Mouse (Mus musculus) MEL (cell line): Measurements from ENCODE around the gene Clcn3. TPM values are rescaled to one million over a fixed set of nuclear protein-coding genes. Genes with fewer than 3 reads are reported as not detected.

ENCODE experiments used
- DNase-seq: peaks from one replicate; pipeline ENCODE4 v3.0.0; 2011; ENCODE audit warnings: low read depth, low spot score
- H3K27ac ChIP-seq: 2 replicates; pipeline ENCODE4 v1.5.1; 2012; ENCODE audit warnings: low read depth, mild to moderate bottlenecking, control low read depth, low read length, moderate library complexity; ENCODE audit not compliant: control insufficient read depth
- H3K27me3 ChIP-seq, 2 experiments: fragments of 150-350 bp in 1 of 2; sonication (generic) in 1 of 2; 2 replicates each; pipeline ENCODE4 v1.6.1; 2012; ENCODE audit warnings: low read length in 2 of 2, mild to moderate bottlenecking in 2 of 2, improper control_type of control experiment in 1 of 2, moderate library complexity in 1 of 2; ENCODE audit not compliant: insufficient read depth in 2 of 2, control insufficient read depth in 1 of 2
- H3K36me3 ChIP-seq, 2 experiments: 2 replicates each; pipeline ENCODE4 v1.6.1; 2012 to 2014; ENCODE audit warnings: low read length in 2 of 2, improper control_type of control experiment in 1 of 2, inconsistent platforms in 1 of 2, mild to moderate bottlenecking in 1 of 2; ENCODE audit not compliant: insufficient read depth in 2 of 2, control insufficient read depth in 1 of 2
- H3K4me1 ChIP-seq, 2 experiments: fragments of 150-350 bp in 1 of 2; sonication (generic) in 1 of 2; 2 replicates each; pipeline ENCODE4 v1.6.1; 2012; ENCODE audit warnings: low read length in 2 of 2, improper control_type of control experiment in 1 of 2, mild to moderate bottlenecking in 1 of 2; ENCODE audit not compliant: insufficient read depth in 2 of 2, control insufficient read depth in 1 of 2
- H3K4me3 ChIP-seq, 2 experiments: fragments of 150-350 bp in 1 of 2; sonication (generic) in 1 of 2; 2 replicates each; pipeline ENCODE4 v1.5.1; 2012; ENCODE audit warnings: low read depth in 2 of 2, low read length in 2 of 2, mild to moderate bottlenecking in 2 of 2, moderate library complexity in 2 of 2, control low read depth in 1 of 2, improper control_type of control experiment in 1 of 2; ENCODE audit not compliant: control insufficient read depth in 1 of 2, insufficient read depth in 1 of 2
- H3K79me2 ChIP-seq: 2 replicates; pipeline ENCODE4 v1.6.1; 2012; ENCODE audit warnings: mild to moderate bottlenecking, low read length, moderate library complexity; ENCODE audit not compliant: control insufficient read depth, poor library complexity, insufficient read depth
- H3K9ac ChIP-seq: 2 replicates; pipeline ENCODE4 v1.6.1; 2012; ENCODE audit warnings: low read depth, mild to moderate bottlenecking, control low read depth, low read length, moderate library complexity; ENCODE audit not compliant: control insufficient read depth, poor library complexity, severe bottlenecking
- H3K9me3 ChIP-seq: fragments of 150-350 bp; sonication (generic); replicated peaks from 2 replicates; pipeline ENCODE4 v1.6.1; 2012; ENCODE audit warnings: mild to moderate bottlenecking, low read length, improper control_type of control experiment, moderate library complexity; ENCODE audit not compliant: insufficient read depth
- BHLHE40 ChIP-seq: IDR thresholded peaks from 2 replicates; pipeline ENCODE4 v1.6.1; 2012; ENCODE audit warnings: low read depth, mild to moderate bottlenecking, inconsistent platforms, low read length, improper control_type of control experiment, borderline replicate concordance
- CHD1 ChIP-seq: IDR thresholded peaks from 2 replicates; pipeline ENCODE4 v1.6.1; 2012; ENCODE audit warnings: low read depth, mild to moderate bottlenecking, inconsistent platforms, low read length, improper control_type of control experiment
- CHD2 ChIP-seq: IDR thresholded peaks from 2 replicates; pipeline ENCODE4 v1.6.1; 2011; ENCODE audit warnings: low read length, improper control_type of control experiment
- E2F4 ChIP-seq: IDR thresholded peaks from 2 replicates; pipeline ENCODE4 v1.6.1; 2011; ENCODE audit warnings: low read depth, low read length, improper control_type of control experiment, borderline replicate concordance
- ELF1 ChIP-seq: IDR thresholded peaks from 2 replicates; pipeline ENCODE4 v1.6.1; 2014; ENCODE audit warnings: low read depth, mild to moderate bottlenecking, inconsistent platforms, low read length, improper control_type of control experiment, moderate library complexity
- ETS1 ChIP-seq: IDR thresholded peaks from 2 replicates; pipeline ENCODE4 v1.6.1; 2012; ENCODE audit warnings: low read depth, mild to moderate bottlenecking, inconsistent platforms, low read length, improper control_type of control experiment, moderate library complexity
- GABPA ChIP-seq: IDR thresholded peaks from 2 replicates; pipeline ENCODE4 v1.6.1; 2012; ENCODE audit warnings: low read depth, mild to moderate bottlenecking, inconsistent platforms, low read length, improper control_type of control experiment, moderate library complexity
- GATA1 ChIP-seq: IDR thresholded peaks from 2 replicates; pipeline ENCODE4 v1.6.1; 2011; ENCODE audit warnings: low read depth, low read length, improper control_type of control experiment
- KAT2A ChIP-seq: conservative IDR thresholded peaks from 2 replicates; pipeline ENCODE4 v1.6.1; 2012; ENCODE audit warnings: low read depth, low read length, improper control_type of control experiment, inconsistent platforms
- MAFK ChIP-seq: IDR thresholded peaks from 2 replicates; pipeline ENCODE4 v1.6.1; 2011; ENCODE audit warnings: low read depth, mild to moderate bottlenecking, low read length, improper control_type of control experiment, borderline replicate concordance
- MAZ ChIP-seq: IDR thresholded peaks from 2 replicates; pipeline ENCODE4 v1.6.1; 2012; ENCODE audit warnings: low read depth, mild to moderate bottlenecking, inconsistent platforms, low read length, improper control_type of control experiment
- MEF2A ChIP-seq: IDR thresholded peaks from 2 replicates; pipeline ENCODE4 v1.6.1; 2014; ENCODE audit warnings: low read depth, mild to moderate bottlenecking, inconsistent platforms, low read length, improper control_type of control experiment; ENCODE audit not compliant: poor library complexity, insufficient replicate concordance, severe bottlenecking; ENCODE audit errors: extremely low read depth
- MXI1 ChIP-seq: IDR thresholded peaks from 2 replicates; pipeline ENCODE4 v1.6.1; 2011; ENCODE audit warnings: mild to moderate bottlenecking, low read depth, low read length, improper control_type of control experiment
- MYB ChIP-seq: IDR thresholded peaks from 2 replicates; pipeline ENCODE4 v1.6.1; 2011; ENCODE audit warnings: mild to moderate bottlenecking, low read depth, low read length, improper control_type of control experiment
- MYC ChIP-seq: IDR thresholded peaks from 2 replicates; pipeline ENCODE4 v1.6.1; 2011; ENCODE audit warnings: low read depth, mild to moderate bottlenecking, low read length, improper control_type of control experiment, moderate library complexity
- NRF1 ChIP-seq: IDR thresholded peaks from 2 replicates; pipeline ENCODE4 v1.6.1; 2014; ENCODE audit warnings: low read depth, mild to moderate bottlenecking, inconsistent platforms, low read length, improper control_type of control experiment, moderate library complexity; ENCODE audit not compliant: poor library complexity, insufficient read depth, severe bottlenecking
- POLR2A ChIP-seq, 2 experiments: IDR thresholded peaks; 2 replicates each; pipeline ENCODE4 v1.6.1; 2011 to 2012; ENCODE audit warnings: low read length in 2 of 2, mild to moderate bottlenecking in 2 of 2, control low read depth in 1 of 2, improper control_type of control experiment in 1 of 2, low read depth in 1 of 2, moderate library complexity in 1 of 2; ENCODE audit not compliant: control insufficient read depth in 1 of 2, insufficient read depth in 1 of 2, poor library complexity in 1 of 2
- POLR2AphosphoS2 ChIP-seq: IDR thresholded peaks from 2 replicates; pipeline ENCODE4 v1.6.1; 2011; ENCODE audit warnings: low read length, improper control_type of control experiment
- RAD21 ChIP-seq: IDR thresholded peaks from 2 replicates; pipeline ENCODE4 v1.6.1; 2011; ENCODE audit warnings: mild to moderate bottlenecking, low read depth, low read length, improper control_type of control experiment
- RCOR1 ChIP-seq: IDR thresholded peaks from 2 replicates; pipeline ENCODE4 v1.6.1; 2012; ENCODE audit warnings: low read depth, mild to moderate bottlenecking, inconsistent platforms, low read length, improper control_type of control experiment
- SMC3 ChIP-seq: IDR thresholded peaks from 2 replicates; pipeline ENCODE4 v1.6.1; 2011; ENCODE audit warnings: low read depth, low read length, improper control_type of control experiment
- TAL1 ChIP-seq: IDR thresholded peaks from 2 replicates; pipeline ENCODE4 v1.6.1; 2012; ENCODE audit warnings: mild to moderate bottlenecking, inconsistent platforms, low read length, moderate library complexity, mixed read lengths
- TBP ChIP-seq: IDR thresholded peaks from 2 replicates; pipeline ENCODE4 v1.8.0; 2011; ENCODE audit warnings: low read depth, low read length, improper control_type of control experiment
- TCF12 ChIP-seq: IDR thresholded peaks from 2 replicates; pipeline ENCODE4 v1.6.1; 2014; ENCODE audit warnings: low read depth, mild to moderate bottlenecking, inconsistent platforms, low read length, improper control_type of control experiment, moderate library complexity
- UBTF ChIP-seq: IDR thresholded peaks from 2 replicates; pipeline ENCODE4 v1.6.1; 2012; ENCODE audit warnings: low read depth, mild to moderate bottlenecking, inconsistent platforms, low read length, improper control_type of control experiment, moderate library complexity, borderline replicate concordance; ENCODE audit not compliant: insufficient read depth
- USF1 ChIP-seq: IDR thresholded peaks from 2 replicates; pipeline ENCODE4 v1.6.1; 2014; ENCODE audit warnings: low read depth, mild to moderate bottlenecking, inconsistent platforms, low read length, improper control_type of control experiment, moderate library complexity
- ZC3H11A ChIP-seq: IDR thresholded peaks from 2 replicates; pipeline ENCODE4 v1.6.1; 2012; ENCODE audit warnings: low read depth, mild to moderate bottlenecking, inconsistent platforms, low read length, improper control_type of control experiment
- ZKSCAN1 ChIP-seq: IDR thresholded peaks from 2 replicates; pipeline ENCODE4 v1.6.1; 2012; ENCODE audit warnings: low read depth, mild to moderate bottlenecking, inconsistent platforms, low read length, improper control_type of control experiment, moderate library complexity
- polyA plus RNA-seq, 2 experiments: library from polyadenylated mRNA; stranded (reverse) in 1 of 2; unstranded in 1 of 2; fragments of >175 nt in 1 of 2; fragments of >200 nt in 1 of 2; gene quantifications; 2 replicates each; pipeline versions ENCODE4 v1.2.1 to v1.2.4; 2012; ENCODE audit warnings: low replicate concordance in 2 of 2, low read depth in 1 of 2; ENCODE audit not compliant: insufficient read length in 2 of 2, insufficient read depth in 1 of 2, missing spikeins in 1 of 2
- total RNA-seq: library from RNA; depleted of rRNA; stranded (reverse); fragments of 300-350 nt; gene quantifications from 2 replicates; pipeline ENCODE4 v1.2.3, GENCODE M21; 2012

Clcn3 gene
- total and polyA plus RNA-seq, 3 experiments = 28.8 to 65.6 (median 33.0) TPM

- H3K27ac ChIP-seq = no peak overlapping the region
- H3K36me3 ChIP-seq = peaks cover 0 to 58% of the 10 kb centered on the region in 2 experiments; a peak in 2 of 4 replicates
- H3K4me3 ChIP-seq = no peak overlapping the region
- TF ChIP-seq ZKSCAN1 = no peak
- TF ChIP-seq ELF1 = no peak
- TF ChIP-seq UBTF = no peak
- no peak for TF ChIP-seq USF1
- no peak for TF ChIP-seq MYB
- TF ChIP-seq TAL1 = no peak
- no peak for TF ChIP-seq SMC3
- no peak for TF ChIP-seq ETS1
- no peak for TF ChIP-seq RCOR1
- no peak for TF ChIP-seq POLR2A (IDR thresholded peaks at IDR 0.05; ENCODE audit: control insufficient read depth in 1 of 2, insufficient read depth in 1 of 2, low read depth in 1 of 2, low read length in 2 of 2, poor library complexity in 1 of 2)
- no peak for TF ChIP-seq RAD21
- no peak for TF ChIP-seq MAZ
- no peak for TF ChIP-seq GABPA
- no peak for TF ChIP-seq E2F4
- no peak for TF ChIP-seq GATA1
- TF ChIP-seq ZC3H11A = no peak
- TF ChIP-seq NRF1 = no peak
- TF ChIP-seq MXI1 = no peak
- TF ChIP-seq MEF2A = no peak
- TF ChIP-seq, all 39 proteins: peak for 0
- H3K27me3 ChIP-seq = no peaks in the 10 kb centered on the region
- H3K79me2 ChIP-seq = peaks cover 35% of the 10 kb centered on the region
- peaks cover 25 to 42% of the 10 kb centered on the region in 2 experiments for H3K4me1 ChIP-seq
- DNase-seq = no peak
- no peaks in the 10 kb centered on the region for H3K9me3 ChIP-seq
- no peak overlapping the region for H3K9ac ChIP-seq
Observed at GRCm38 (mm10) chr8:60969091-60969490, 14.0 kb downstream of the Clcn3 start.

GRCm38 (mm10) chr8:60965741-60966140 lies 17.4 kb downstream of the Clcn3 start:
- no peaks in the 10 kb centered on the region for H3K9me3 ChIP-seq
- peaks cover 40% of the 10 kb centered on the region for H3K79me2 ChIP-seq
- TF ChIP-seq TBP = no peak
- TF ChIP-seq TAL1 = no peak
- TF ChIP-seq CHD1 = no peak
- no peak for TF ChIP-seq POLR2A (IDR thresholded peaks at IDR 0.05; ENCODE audit: control insufficient read depth in 1 of 2, insufficient read depth in 1 of 2, low read depth in 1 of 2, low read length in 2 of 2, poor library complexity in 1 of 2)
- TF ChIP-seq KAT2A = no peak
- no peak for TF ChIP-seq SMC3
- no peak for TF ChIP-seq POLR2AphosphoS2
- no peak for TF ChIP-seq E2F4
- no peak for TF ChIP-seq TCF12
- no peak for TF ChIP-seq CHD2
- TF ChIP-seq MXI1 = no peak
- no peak for TF ChIP-seq BHLHE40
- no peak for TF ChIP-seq MYC
- TF ChIP-seq MAFK = no peak
- no peak overlapping the region for H3K9ac ChIP-seq
- no peak for DNase-seq
- no peaks in the 10 kb centered on the region for H3K27me3 ChIP-seq
- H3K36me3 ChIP-seq = peaks cover 0 to 44% of the 10 kb centered on the region in 2 experiments; a peak in 2 of 4 replicates
- H3K27ac ChIP-seq = no peak overlapping the region; the same call in 1 of the 2 replicates
- no peak overlapping the region for H3K4me3 ChIP-seq
- H3K4me1 ChIP-seq = peaks cover 22 to 29% of the 10 kb centered on the region in 2 experiments
